Mouse (Mus musculus): ENCODE data around the gene Hoxd13. TPM values are rescaled to one million over a fixed set of nuclear protein-coding genes. Genes with fewer than 3 reads are reported as not detected.

Gene Hoxd13
- polyA plus RNA-seq, 1 experiment: not detected

DNA sequence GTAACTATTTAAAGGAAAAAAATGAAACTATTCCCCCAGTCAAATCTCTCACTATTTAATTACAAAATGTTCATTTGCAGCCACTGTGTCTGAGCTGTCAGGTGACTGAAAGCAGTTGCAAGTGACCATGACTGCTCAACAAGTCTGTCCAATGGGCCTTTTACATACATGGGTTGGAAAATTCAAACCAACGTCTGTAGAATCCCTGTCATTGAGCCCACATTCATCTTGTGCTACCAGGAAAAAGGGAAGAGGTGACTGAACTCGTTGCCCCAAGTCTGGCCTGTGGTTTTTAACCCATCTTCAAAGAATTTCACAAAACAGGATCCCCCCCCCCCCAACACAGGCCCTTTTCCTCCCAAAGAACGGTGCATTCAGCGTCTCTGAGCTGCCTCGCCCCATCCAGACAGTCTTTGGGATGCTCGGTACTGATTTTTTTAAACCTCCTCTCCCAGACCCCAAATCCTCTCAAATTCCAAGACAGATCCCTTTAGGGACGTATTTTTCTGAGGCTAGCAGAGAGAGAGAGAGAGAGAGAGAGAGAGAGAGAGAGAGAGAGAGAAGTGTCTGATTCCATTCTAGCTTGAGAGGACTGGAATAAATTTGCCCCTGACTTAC lies 27.8 kb downstream of the Hoxd13 start:
- no peak overlapping the region for H3K4me3 ChIP-seq (ENCODE audit: insufficient read depth, low read depth, low read length)
- no peak overlapping the region for H3K27ac ChIP-seq (ENCODE audit: insufficient read depth, low read depth, low read length)
- WGBS: 6% methylated on average over 7 of the region's 7 CpGs
- TF ChIP-seq POLR2A (IDR thresholded peaks at IDR 0.05; ENCODE audit: insufficient read depth, low read depth, low read length): no peak
- TF ChIP-seq CTCF (IDR thresholded peaks at IDR 0.05; ENCODE audit: insufficient read depth, low read depth, low read length): no peak
- peaks cover 4% of the 10 kb centered on the region; the same call in 1 of the 2 replicates for H3K4me1 ChIP-seq (ENCODE audit: control insufficient read depth, insufficient read depth, low read length)

DNA sequence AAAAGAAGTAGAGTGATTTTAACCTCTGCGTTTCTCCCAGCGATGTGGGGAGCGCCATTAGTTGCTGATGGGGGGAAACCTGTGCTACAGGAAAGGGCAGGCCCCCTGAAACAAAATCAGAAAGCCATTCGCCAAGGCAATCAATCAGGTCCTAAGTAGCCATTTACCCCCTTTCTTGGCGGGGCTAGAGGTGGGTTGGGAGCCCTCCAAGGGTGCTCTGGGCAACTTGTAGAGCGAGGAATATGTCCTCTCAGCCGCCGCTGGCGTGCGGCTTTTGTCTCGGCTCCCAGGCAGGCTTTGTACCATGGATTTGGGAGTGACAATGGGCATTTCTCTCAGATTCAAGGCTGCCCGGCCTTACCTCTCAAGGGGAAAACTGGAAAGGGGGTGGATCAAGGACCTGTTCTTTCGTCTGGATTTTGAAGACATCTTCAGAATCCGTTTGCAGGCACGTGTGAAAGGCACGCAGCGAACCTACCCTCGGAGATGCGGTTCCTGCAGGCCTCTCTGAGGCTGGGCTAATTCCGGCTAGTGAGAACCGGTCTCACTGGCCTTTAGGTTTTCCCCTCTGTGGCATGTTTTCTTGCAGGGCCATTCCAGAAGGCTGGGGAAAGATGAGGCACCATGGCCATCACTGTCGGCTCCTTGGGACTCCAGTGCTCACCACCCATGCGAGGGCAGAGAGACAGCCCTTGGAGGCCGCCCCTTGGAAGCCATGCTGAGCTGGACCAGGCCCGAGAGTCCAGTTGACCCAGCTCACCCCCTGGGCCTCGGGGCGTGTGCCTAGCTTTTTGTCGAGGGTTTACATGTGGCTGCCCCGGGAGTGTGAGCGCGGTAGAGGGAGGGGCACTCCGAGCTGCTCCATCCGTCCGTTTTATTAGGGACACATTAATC lies 28.6 kb downstream of the Hoxd13 start:
- Histone ChIP-seq H3K4me3 (ENCODE audit: insufficient read depth, low read depth, low read length) (no peak overlapping the region), H3K4me1 (ENCODE audit: control insufficient read depth, insufficient read depth, low read length) (peaks cover 4% of the 10 kb centered on the region; the same call in 1 of the 2 replicates), H3K27ac (ENCODE audit: insufficient read depth, low read depth, low read length) (no peak overlapping the region)
- 4% methylated on average over 34 of the region's 34 CpGs for WGBS
- TF ChIP-seq POLR2A (IDR thresholded peaks at IDR 0.05; ENCODE audit: insufficient read depth, low read depth, low read length) (no peak), CTCF (IDR thresholded peaks at IDR 0.05; ENCODE audit: insufficient read depth, low read depth, low read length) (no peak)

DNA sequence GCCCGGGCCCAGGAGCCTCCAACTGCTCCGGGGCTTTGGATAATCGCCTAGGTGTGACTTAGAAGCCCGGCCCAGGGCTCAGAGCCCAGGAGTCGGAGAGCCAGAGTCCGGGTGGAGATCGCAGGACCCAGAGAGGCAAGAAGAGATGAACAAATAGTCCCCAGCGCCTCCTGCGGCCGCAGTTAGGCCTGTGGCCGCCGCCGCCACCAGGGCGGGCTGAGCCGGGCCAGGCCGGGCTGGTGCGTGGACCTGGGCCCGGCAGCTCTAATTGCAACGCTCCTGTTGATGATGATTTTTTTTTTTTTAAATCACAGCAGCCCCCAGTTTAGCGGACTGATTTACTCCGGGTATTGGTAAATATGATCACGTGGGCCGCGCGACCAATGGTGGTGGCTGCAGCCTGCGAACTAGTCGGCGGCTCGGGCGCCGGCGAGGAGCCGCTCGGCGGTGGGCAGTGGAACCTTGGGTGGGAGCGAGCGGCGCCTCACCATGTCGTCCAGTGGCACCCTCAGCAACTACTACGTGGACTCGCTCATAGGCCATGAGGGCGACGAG lies 29.5 kb downstream of the Hoxd13 start, which contains the start of gene Hoxd9:
Gene Hoxd9, plus strand, starts transcription at position 161 of the 555 bp plus-strand sequence.
- TF ChIP-seq POLR2A (IDR thresholded peaks at IDR 0.05; ENCODE audit: insufficient read depth, low read depth, low read length) (no peak), CTCF (IDR thresholded peaks at IDR 0.05; ENCODE audit: insufficient read depth, low read depth, low read length) (no peak)
- H3K4me3 ChIP-seq (ENCODE audit: insufficient read depth, low read depth, low read length): no peak within 1 kb of the TSS
- H3K4me1 ChIP-seq (ENCODE audit: control insufficient read depth, insufficient read depth, low read length): peaks cover 4% of the 10 kb centered on the region; the same call in 1 of the 2 replicates
- no peak within 1 kb of the TSS for H3K27ac ChIP-seq (ENCODE audit: insufficient read depth, low read depth, low read length)
- 1% methylated on average over 43 of the region's 43 CpGs for WGBS

DNA sequence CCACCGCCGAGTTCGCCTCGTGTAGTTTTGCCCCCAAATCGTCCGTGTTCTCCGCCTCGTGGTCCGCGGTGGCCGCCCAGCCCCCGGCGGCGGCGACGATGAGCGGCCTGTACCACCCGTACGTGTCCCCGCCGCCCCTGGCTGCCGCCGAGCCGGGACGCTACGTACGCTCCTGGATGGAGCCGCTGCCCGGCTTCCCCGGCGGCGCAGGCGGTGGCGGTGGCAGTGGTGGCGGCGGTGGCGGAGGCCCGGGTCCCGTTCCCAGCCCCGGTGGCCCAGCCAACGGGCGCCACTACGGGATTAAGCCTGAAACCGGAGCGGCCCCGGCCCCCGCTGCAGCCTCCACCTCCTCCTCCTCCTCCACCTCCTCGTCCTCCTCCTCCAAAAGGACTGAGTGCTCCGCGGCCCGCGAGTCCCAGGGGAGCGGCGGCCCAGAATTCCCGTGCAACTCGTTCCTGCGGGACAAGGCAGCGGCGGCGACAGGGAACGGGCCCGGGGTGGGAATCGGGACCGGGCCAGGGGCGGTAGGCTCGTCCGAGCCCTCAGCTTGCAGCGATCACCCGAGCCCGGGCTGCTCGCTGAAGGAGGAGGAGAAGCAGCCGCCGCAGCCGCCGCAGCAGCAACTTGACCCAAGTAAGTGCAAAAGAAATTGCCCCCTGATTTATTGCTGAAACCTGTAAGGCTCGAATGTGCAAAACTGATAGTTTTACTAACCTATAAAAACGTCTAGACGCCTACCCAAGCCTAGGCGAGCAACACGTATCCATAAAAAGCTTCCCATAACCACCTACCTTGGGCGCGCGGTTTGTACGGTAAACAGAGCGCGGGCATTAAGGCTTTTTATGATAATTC lies 30.3 kb downstream of the Hoxd13 start:
- peaks cover 4% of the 10 kb centered on the region; the same call in 1 of the 2 replicates for H3K4me1 ChIP-seq (ENCODE audit: control insufficient read depth, insufficient read depth, low read length)
- TF ChIP-seq CTCF (IDR thresholded peaks at IDR 0.05; ENCODE audit: insufficient read depth, low read depth, low read length) (no peak), POLR2A (IDR thresholded peaks at IDR 0.05; ENCODE audit: insufficient read depth, low read depth, low read length) (no peak)
- H3K27ac ChIP-seq (ENCODE audit: insufficient read depth, low read depth, low read length): no peak overlapping the region
- no peak overlapping the region for H3K4me3 ChIP-seq (ENCODE audit: insufficient read depth, low read depth, low read length)
- WGBS: 2% methylated on average over 85 of the region's 86 CpGs

DNA sequence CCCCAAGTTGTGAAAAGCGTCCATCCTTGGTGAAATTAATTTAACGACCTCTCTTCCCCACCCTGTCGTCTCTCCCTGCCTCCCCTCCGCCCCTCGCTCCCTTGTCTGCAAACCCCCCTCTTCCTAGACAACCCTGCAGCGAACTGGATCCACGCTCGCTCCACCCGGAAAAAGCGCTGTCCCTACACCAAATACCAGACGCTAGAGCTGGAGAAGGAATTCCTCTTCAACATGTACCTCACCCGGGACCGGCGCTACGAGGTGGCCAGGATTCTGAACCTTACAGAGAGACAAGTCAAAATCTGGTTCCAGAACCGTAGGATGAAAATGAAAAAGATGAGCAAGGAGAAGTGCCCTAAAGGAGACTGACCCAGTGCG lies 30.9 kb downstream of the Hoxd13 start:
- Histone ChIP-seq H3K27ac (ENCODE audit: insufficient read depth, low read depth, low read length) (no peak overlapping the region), H3K4me1 (ENCODE audit: control insufficient read depth, insufficient read depth, low read length) (peaks cover 4% of the 10 kb centered on the region; the same call in 1 of the 2 replicates), H3K4me3 (ENCODE audit: insufficient read depth, low read depth, low read length) (no peak overlapping the region)
- no peak for TF ChIP-seq CTCF (IDR thresholded peaks at IDR 0.05; ENCODE audit: insufficient read depth, low read depth, low read length)
- no peak for TF ChIP-seq POLR2A (IDR thresholded peaks at IDR 0.05; ENCODE audit: insufficient read depth, low read depth, low read length)
- WGBS: 5% methylated on average over 17 of the region's 17 CpGs

DNA sequence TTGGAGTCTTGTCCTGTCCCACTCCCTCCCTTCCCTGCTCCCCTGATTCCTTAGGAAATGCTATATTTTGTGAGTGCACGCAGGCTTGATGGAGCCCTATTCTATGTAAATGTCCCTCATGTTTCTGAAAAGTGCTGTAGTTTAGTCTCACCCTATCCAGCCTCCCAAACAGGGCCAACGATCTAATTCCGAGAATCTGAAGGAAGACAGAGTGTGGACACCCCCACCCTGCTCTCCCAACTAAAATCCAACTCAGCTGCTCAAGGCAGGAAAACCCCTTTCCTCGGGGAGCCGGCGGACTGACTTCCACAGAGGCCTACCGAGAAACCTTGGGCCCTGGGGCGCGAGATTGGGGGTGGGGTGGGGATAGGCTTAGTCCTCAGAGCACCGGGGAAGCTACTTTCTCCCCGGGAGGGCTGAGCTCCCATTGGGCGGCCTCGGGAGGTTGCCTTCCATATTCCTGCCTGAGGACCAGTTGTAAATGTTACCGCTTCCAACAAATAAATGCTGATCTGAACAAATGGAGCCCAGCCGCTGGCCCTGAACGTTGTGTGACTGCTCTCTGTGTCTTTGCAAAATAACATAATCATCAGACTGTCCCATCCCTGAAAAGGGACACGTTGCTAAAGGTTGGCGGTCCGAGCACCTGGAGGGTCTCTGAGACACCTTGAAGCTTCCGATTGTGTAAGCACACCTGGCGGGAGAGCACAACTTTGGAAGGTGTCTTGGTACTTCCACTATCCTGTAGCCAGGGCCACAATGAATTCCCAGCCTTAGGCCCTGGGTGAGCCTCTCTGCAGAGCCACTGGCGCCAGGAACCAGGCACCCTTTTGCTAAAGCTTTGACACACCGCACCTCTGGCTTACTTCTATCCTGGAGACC lies 31.8 kb downstream of the Hoxd13 start:
- no peak overlapping the region for H3K27ac ChIP-seq (ENCODE audit: insufficient read depth, low read depth, low read length)
- peaks cover 4% of the 10 kb centered on the region; the same call in 1 of the 2 replicates for H3K4me1 ChIP-seq (ENCODE audit: control insufficient read depth, insufficient read depth, low read length)
- no peak overlapping the region for H3K4me3 ChIP-seq (ENCODE audit: insufficient read depth, low read depth, low read length)
- WGBS: 5% methylated on average over 23 of the region's 23 CpGs
- TF ChIP-seq CTCF (IDR thresholded peaks at IDR 0.05; ENCODE audit: insufficient read depth, low read depth, low read length) (no peak), POLR2A (IDR thresholded peaks at IDR 0.05; ENCODE audit: insufficient read depth, low read depth, low read length) (no peak)

DNA sequence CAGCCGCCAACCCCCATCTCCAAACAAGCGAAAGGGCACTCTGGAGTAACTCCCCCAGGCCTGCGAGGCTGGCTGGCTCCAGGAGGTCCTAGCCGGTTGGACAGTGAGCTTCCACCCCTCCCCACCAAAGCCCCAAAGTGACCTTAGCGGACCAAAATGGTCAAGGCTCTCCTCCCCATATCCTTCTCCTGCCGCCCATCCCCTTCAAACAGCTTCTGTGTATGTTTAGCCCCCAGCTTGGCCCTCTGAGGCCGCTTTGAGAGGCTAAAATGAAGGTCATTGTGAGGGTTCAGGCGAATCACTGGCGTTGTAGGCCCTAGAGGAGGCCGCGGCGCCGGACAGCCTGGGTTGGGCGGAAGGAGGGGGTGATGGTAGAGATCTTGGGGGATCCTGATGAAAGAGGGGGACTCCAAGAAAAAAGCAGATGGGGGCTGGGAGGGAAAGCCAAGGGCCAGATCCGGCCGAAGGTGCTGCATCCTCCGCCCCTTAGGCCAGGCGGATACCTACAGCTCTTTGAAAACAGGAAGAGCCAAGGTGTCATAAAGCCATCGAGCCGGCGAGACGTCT lies 32.5 kb downstream of the Hoxd13 start:
- 4% methylated on average over 22 of the region's 22 CpGs for WGBS
- H3K4me1 ChIP-seq (ENCODE audit: control insufficient read depth, insufficient read depth, low read length): peaks cover 6% of the 10 kb centered on the region; the same call in 1 of the 2 replicates
- no peak overlapping the region for H3K27ac ChIP-seq (ENCODE audit: insufficient read depth, low read depth, low read length)
- H3K4me3 ChIP-seq (ENCODE audit: insufficient read depth, low read depth, low read length): no peak overlapping the region
- TF ChIP-seq POLR2A (IDR thresholded peaks at IDR 0.05; ENCODE audit: insufficient read depth, low read depth, low read length) (no peak), CTCF (IDR thresholded peaks at IDR 0.05; ENCODE audit: insufficient read depth, low read depth, low read length) (no peak)

All from olfactory bulb, adult 2 months (tissue).